9 mouse cellular contexts compared by ENCODE assay signal in genomic region chr13:113509403-113510185, GRCm38 (mm10).
A peak's percentile ranks its signal among the peaks of the same experiment; 100 is the strongest.
DNase-seq lines count a peak whose midpoint lies in the region; ATAC-seq and TF ChIP-seq lines count a peak whose summit lies in the region.
"Had no signal": no experiment of that assay in that cellular context is flagged by ENCODE, and none has a peak within 500 bp of the region (broad histone marks: within the 10 kb centered on the region; RNA-seq: fewer than 3 reads in every experiment).

No protein-coding gene starts in this region.

- no peaks in the 10 kb centered on the region for H3K9me3 ChIP-seq in hindbrain, embryonic 13.5 days
- 0 out of 2 replicates have a peak, but pooled peaks cover 5% of the 10 kb centered on the region for H3K9me3 ChIP-seq in hindbrain, embryonic 10.5 days
- no peaks in the 10 kb centered on the region for H3K9me3 ChIP-seq in intestine, embryonic 16.5 days (ENCODE audit: control insufficient read depth, low read length)
- no peaks in the 10 kb centered on the region for H3K9me3 ChIP-seq in neural tube, embryonic 12.5 days

- no peak for DNase-seq in hindbrain, embryonic 10.5 days (ENCODE audit: low spot score)
- DNase-seq in brain, embryonic 14.5 days (ENCODE audit: low read depth) = peak; percentile 75
- DNase-seq in gastrocnemius, adult 8-10 months (ENCODE audit: low spot score in 2 of 2) = peak; percentile 55 to 70
- DNase-seq in left cerebral cortex, adult 2 months (ENCODE audit: extremely low spot score in 1 of 2, low spot score in 2 of 2) = peak; percentile 44 to 49
- no peak for DNase-seq in thymus, postnatal 0 days (ENCODE audit: low spot score)

- H3K4me3 ChIP-seq in hindbrain, embryonic 13.5 days = no peak overlapping the region
- H3K4me3 ChIP-seq in hindbrain, embryonic 10.5 days = no peak overlapping the region
- no peak overlapping the region for H3K4me3 ChIP-seq in intestine, embryonic 16.5 days (ENCODE audit: low read length)
- H3K4me3 ChIP-seq in left cerebral cortex, adult 2 months = no peak overlapping the region
- H3K4me3 ChIP-seq in neural tube, embryonic 12.5 days = no peak overlapping the region

- no peak for TF ChIP-seq CTCF in brain, embryonic 14.5 days (IDR thresholded peaks at IDR 0.05; ENCODE audit: borderline replicate concordance, extremely low read depth, insufficient read depth, insufficient read length)
- TF ChIP-seq CTCF in left cerebral cortex, adult 2 months (IDR thresholded peaks at IDR 0.05) = no peak

- intact Hi-C loops in left cerebral cortex, adult 2 months (cut with DNase I) = no loop called here

- no peak for TF ChIP-seq POLR2A in brain, embryonic 14.5 days (IDR thresholded peaks at IDR 0.05; ENCODE audit: borderline replicate concordance, extremely low read depth, insufficient read depth, insufficient read length, poor library complexity, severe bottlenecking)

- peak; percentile 68; the same call in 1 of the 2 replicates for ATAC-seq in hindbrain, embryonic 13.5 days (ENCODE audit: low FRiP score)
- ATAC-seq in intestine, embryonic 16.5 days = peak; percentile 74
- ATAC-seq in neural tube, embryonic 12.5 days (ENCODE audit: low FRiP score, low read depth) = peak; percentile 63; the same call in 1 of the 2 replicates

- no peaks in the 10 kb centered on the region for H3K36me3 ChIP-seq in hindbrain, embryonic 13.5 days
- no peaks in the 10 kb centered on the region for H3K36me3 ChIP-seq in hindbrain, embryonic 10.5 days
- no peaks in the 10 kb centered on the region for H3K36me3 ChIP-seq in intestine, embryonic 16.5 days (ENCODE audit: control insufficient read depth, insufficient read depth, low read length)
- no peaks in the 10 kb centered on the region for H3K36me3 ChIP-seq in neural tube, embryonic 12.5 days

- 0 out of 2 replicates have a peak overlapping the region, but pooled peaks have one; percentile 8 for H3K27ac ChIP-seq in hindbrain, embryonic 13.5 days
- H3K27ac ChIP-seq in hindbrain, embryonic 10.5 days = no peak overlapping the region
- H3K27ac ChIP-seq in intestine, embryonic 16.5 days (ENCODE audit: low read length) = no peak overlapping the region
- no peak overlapping the region; the same call in 1 of the 2 replicates for H3K27ac ChIP-seq in left cerebral cortex, adult 2 months
- H3K27ac ChIP-seq in neural tube, embryonic 12.5 days = no peak overlapping the region

- peaks cover 7% of the 10 kb centered on the region for H3K4me1 ChIP-seq in hindbrain, embryonic 13.5 days (replicated peaks)
- H3K4me1 ChIP-seq in hindbrain, embryonic 10.5 days (replicated peaks) = no peaks in the 10 kb centered on the region
- 0 out of 2 replicates have a peak, but pooled peaks cover 3% of the 10 kb centered on the region for H3K4me1 ChIP-seq in intestine, embryonic 16.5 days (ENCODE audit: control insufficient read depth, insufficient read depth, low read length)
- H3K4me1 ChIP-seq in neural tube, embryonic 12.5 days = peaks cover 2% of the 10 kb centered on the region; the same call in 1 of the 2 replicates

- H3K4me2 ChIP-seq in hindbrain, embryonic 13.5 days = no peak overlapping the region
- H3K4me2 ChIP-seq in intestine, embryonic 16.5 days (ENCODE audit: low read depth, low read length) = no peak overlapping the region
- H3K4me2 ChIP-seq in neural tube, embryonic 12.5 days (replicated peaks) = no peak overlapping the region

- H3K9ac ChIP-seq in hindbrain, embryonic 13.5 days = no peak overlapping the region
- no peak overlapping the region for H3K9ac ChIP-seq in intestine, embryonic 16.5 days (ENCODE audit: low read depth, low read length)
- no peak overlapping the region for H3K9ac ChIP-seq in neural tube, embryonic 12.5 days

- 61% methylated on average over 10 of the region's 10 CpGs for WGBS in hindbrain, embryonic 13.5 days
- 86% methylated on average over 10 of the region's 10 CpGs for WGBS in hindbrain, embryonic 10.5 days
- WGBS in intestine, embryonic 16.5 days = 56% methylated on average over 10 of the region's 10 CpGs
- WGBS in neural tube, embryonic 12.5 days = 46% methylated on average over 10 of the region's 10 CpGs

- H3K27me3 ChIP-seq in hindbrain, embryonic 13.5 days = no peaks in the 10 kb centered on the region
- no peaks in the 10 kb centered on the region for H3K27me3 ChIP-seq in hindbrain, embryonic 10.5 days (ENCODE audit: insufficient read depth, poor library complexity, severe bottlenecking)
- H3K27me3 ChIP-seq in intestine, embryonic 16.5 days (replicated peaks; ENCODE audit: control insufficient read depth, insufficient read depth, low read length) = no peaks in the 10 kb centered on the region
- no peaks in the 10 kb centered on the region for H3K27me3 ChIP-seq in neural tube, embryonic 12.5 days (replicated peaks)
- H3K27me3 ChIP-seq: CH12.LX had no signal

Comparison
In these comparisons a context has a peak if more than half of its experiments do, and no peak if none do; other contexts are left out.
1. DNase-seq: peak in brain, embryonic 14.5 days (single experiment), gastrocnemius, adult 8-10 months (2 of 2) and left cerebral cortex, adult 2 months (2 of 2); none in hindbrain, embryonic 10.5 days (single experiment) and thymus, postnatal 0 days (single experiment).
2. Peak in every context shown above with its lines, with median percentiles within 50 percentile points of each other: ATAC-seq.